In the genomic region with DNA sequence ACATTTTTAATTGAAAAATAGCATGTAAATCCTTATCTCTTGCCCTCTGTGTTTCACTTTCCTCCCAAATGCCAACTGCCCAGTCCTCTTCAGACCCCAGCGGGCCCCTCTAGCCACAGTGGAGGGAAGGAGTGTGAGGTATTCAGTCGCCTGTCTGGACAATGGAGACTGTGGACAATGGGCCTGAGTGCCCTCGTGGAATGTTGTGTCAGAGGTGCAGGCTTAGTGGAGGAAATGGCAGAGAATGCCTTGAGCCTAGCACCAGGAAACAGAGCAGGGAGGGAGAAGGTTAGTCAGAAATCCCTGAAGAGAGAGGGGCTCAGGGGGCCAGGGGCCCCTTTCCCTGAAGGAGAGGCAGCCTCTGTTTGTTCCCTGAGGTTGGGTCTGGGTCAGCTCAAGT, we compare ENCODE assay signal across 12 mouse cellular contexts.
DNase-seq lines count a peak whose midpoint lies in the region; ATAC-seq and TF ChIP-seq lines count a peak whose summit lies in the region.
"Had no signal": no experiment of that assay in that cellular context is flagged by ENCODE, and none has a peak within 500 bp of the region (broad histone marks: within the 10 kb centered on the region; RNA-seq: fewer than 3 reads in every experiment).

No protein-coding gene starts in this region.

- no peak overlapping the region for H3K4me2 ChIP-seq in hindbrain, embryonic 16.5 days (ENCODE audit: low read length)
- H3K4me2 ChIP-seq in midbrain, embryonic 12.5 days (replicated peaks): no peak overlapping the region
- H3K4me2 ChIP-seq in midbrain, postnatal 0 days (ENCODE audit: low read depth, low read length, poor library complexity, severe bottlenecking): no peak overlapping the region
- H3K4me2 ChIP-seq in embryonic facial prominence, embryonic 15.5 days (replicated peaks): no peak overlapping the region
- H3K4me2 ChIP-seq in stomach, embryonic 15.5 days: no peak overlapping the region
- H3K4me2 ChIP-seq: liver, embryonic 13.5 days; midbrain, embryonic 15.5 days had no signal

- intact Hi-C loops in left cerebral cortex, postnatal 14 days (cut with DNase I): no loop called here

- H3K27ac ChIP-seq in hindbrain, embryonic 10.5 days: peak overlapping the region; percentile 88
- H3K27ac ChIP-seq in hindbrain, embryonic 16.5 days (ENCODE audit: low read depth, low read length): no peak overlapping the region
- no peak overlapping the region for H3K27ac ChIP-seq in midbrain, embryonic 12.5 days (replicated peaks)
- H3K27ac ChIP-seq in midbrain, postnatal 0 days (ENCODE audit: low read depth, low read length): no peak overlapping the region
- H3K27ac ChIP-seq in embryonic facial prominence, embryonic 15.5 days (replicated peaks): peak overlapping the region; percentile 56
- H3K27ac ChIP-seq in stomach, embryonic 15.5 days: peak overlapping the region; percentile 33
- H3K27ac ChIP-seq: hindbrain, postnatal 0 days; liver, embryonic 13.5 days; midbrain, embryonic 15.5 days had no signal

- H3K4me1 ChIP-seq in hindbrain, embryonic 10.5 days (replicated peaks): peaks cover 69% of the 10 kb centered on the region
- no peaks in the 10 kb centered on the region; the same call in 1 of the 2 replicates for H3K4me1 ChIP-seq in hindbrain, embryonic 16.5 days (ENCODE audit: control insufficient read depth, insufficient read depth, low read depth, low read length)
- H3K4me1 ChIP-seq in midbrain, embryonic 12.5 days: peaks cover 19% of the 10 kb centered on the region
- H3K4me1 ChIP-seq in midbrain, postnatal 0 days (ENCODE audit: insufficient read depth, low read length): no peaks in the 10 kb centered on the region
- H3K4me1 ChIP-seq in embryonic facial prominence, embryonic 15.5 days: peaks cover 59% of the 10 kb centered on the region
- peaks cover 51% of the 10 kb centered on the region for H3K4me1 ChIP-seq in stomach, embryonic 15.5 days

- TF ChIP-seq CTCF in midbrain, postnatal 0 days (IDR thresholded peaks at IDR 0.05): no peak

- H3K36me3 ChIP-seq in hindbrain, embryonic 10.5 days: no peaks in the 10 kb centered on the region
- no peaks in the 10 kb centered on the region for H3K36me3 ChIP-seq in hindbrain, embryonic 16.5 days (ENCODE audit: control insufficient read depth, insufficient read depth, low read length)
- no peaks in the 10 kb centered on the region for H3K36me3 ChIP-seq in midbrain, embryonic 12.5 days
- no peaks in the 10 kb centered on the region for H3K36me3 ChIP-seq in midbrain, postnatal 0 days (ENCODE audit: insufficient read depth, low read length)
- no peaks in the 10 kb centered on the region for H3K36me3 ChIP-seq in embryonic facial prominence, embryonic 15.5 days
- H3K36me3 ChIP-seq in stomach, embryonic 15.5 days: no peaks in the 10 kb centered on the region
- H3K36me3 ChIP-seq: liver, embryonic 13.5 days; midbrain, embryonic 15.5 days had no signal

- peak; percentile 52 for DNase-seq in hindbrain, embryonic 10.5 days (ENCODE audit: low spot score)
- DNase-seq in midbrain, postnatal 0 days (ENCODE audit: low spot score): no peak
- no peak for DNase-seq in left cerebral cortex, postnatal 14 days (ENCODE audit: low spot score in 2 of 2)
- DNase-seq: layer of hippocampus, adult 9-11 months; liver, embryonic 13.5 days had no signal

- H3K9ac ChIP-seq in hindbrain, embryonic 16.5 days (ENCODE audit: low read depth, low read length): no peak overlapping the region
- H3K9ac ChIP-seq in midbrain, embryonic 12.5 days (replicated peaks): no peak overlapping the region; the same call in 1 of the 2 replicates
- H3K9ac ChIP-seq in midbrain, postnatal 0 days (replicated peaks; ENCODE audit: low read length, poor library complexity, severe bottlenecking): no peak overlapping the region
- no peak overlapping the region for H3K9ac ChIP-seq in embryonic facial prominence, embryonic 15.5 days
- H3K9ac ChIP-seq in stomach, embryonic 15.5 days: no peak overlapping the region
- H3K9ac ChIP-seq: liver, embryonic 13.5 days; midbrain, embryonic 15.5 days had no signal

- no peaks in the 10 kb centered on the region for H3K27me3 ChIP-seq in hindbrain, embryonic 10.5 days (ENCODE audit: insufficient read depth, poor library complexity, severe bottlenecking)
- no peaks in the 10 kb centered on the region for H3K27me3 ChIP-seq in hindbrain, embryonic 16.5 days (replicated peaks; ENCODE audit: control insufficient read depth, insufficient read depth, low read length)
- no peaks in the 10 kb centered on the region for H3K27me3 ChIP-seq in midbrain, embryonic 12.5 days
- no peaks in the 10 kb centered on the region for H3K27me3 ChIP-seq in midbrain, postnatal 0 days (ENCODE audit: insufficient read depth, low read length)
- H3K27me3 ChIP-seq in embryonic facial prominence, embryonic 15.5 days: no peaks in the 10 kb centered on the region
- H3K27me3 ChIP-seq in stomach, embryonic 15.5 days (replicated peaks): no peaks in the 10 kb centered on the region
- H3K27me3 ChIP-seq: liver, embryonic 13.5 days; midbrain, embryonic 15.5 days had no signal

- WGBS in hindbrain, embryonic 10.5 days: 19% methylated on average over 3 of the region's 3 CpGs
- WGBS in hindbrain, embryonic 16.5 days: 22% methylated on average over 3 of the region's 3 CpGs
- WGBS in midbrain, embryonic 12.5 days: 10% methylated on average over 3 of the region's 3 CpGs
- 24% methylated on average over 3 of the region's 3 CpGs for WGBS in midbrain, postnatal 0 days
- WGBS in embryonic facial prominence, embryonic 15.5 days: 39% methylated on average over 3 of the region's 3 CpGs
- WGBS in stomach, embryonic 15.5 days: 32% methylated on average over 3 of the region's 3 CpGs

- H3K4me3 ChIP-seq in hindbrain, embryonic 10.5 days: no peak overlapping the region
- H3K4me3 ChIP-seq in hindbrain, embryonic 16.5 days (ENCODE audit: low read length): no peak overlapping the region
- no peak overlapping the region for H3K4me3 ChIP-seq in midbrain, embryonic 12.5 days
- H3K4me3 ChIP-seq in midbrain, postnatal 0 days (ENCODE audit: low read depth, low read length): no peak overlapping the region
- H3K4me3 ChIP-seq in embryonic facial prominence, embryonic 15.5 days (replicated peaks): no peak overlapping the region
- no peak overlapping the region for H3K4me3 ChIP-seq in stomach, embryonic 15.5 days (replicated peaks)
- H3K4me3 ChIP-seq: liver, embryonic 13.5 days; midbrain, embryonic 15.5 days had no signal

- no peaks in the 10 kb centered on the region for H3K9me3 ChIP-seq in hindbrain, embryonic 10.5 days
- H3K9me3 ChIP-seq in hindbrain, embryonic 16.5 days (ENCODE audit: control insufficient read depth, low read length): no peaks in the 10 kb centered on the region; the same call in 1 of the 2 replicates
- no peaks in the 10 kb centered on the region for H3K9me3 ChIP-seq in midbrain, embryonic 12.5 days
- H3K9me3 ChIP-seq in midbrain, postnatal 0 days (ENCODE audit: low read length): no peaks in the 10 kb centered on the region
- no peaks in the 10 kb centered on the region for H3K9me3 ChIP-seq in embryonic facial prominence, embryonic 15.5 days (replicated peaks)
- H3K9me3 ChIP-seq in stomach, embryonic 15.5 days: no peaks in the 10 kb centered on the region
- H3K9me3 ChIP-seq: liver, embryonic 13.5 days; midbrain, embryonic 15.5 days had no signal

- no peak for ATAC-seq in hindbrain, embryonic 16.5 days
- peak; percentile 36; the same call in 1 of the 2 replicates for ATAC-seq in midbrain, embryonic 12.5 days (ENCODE audit: low FRiP score, low read depth)
- ATAC-seq in midbrain, postnatal 0 days (ENCODE audit: low FRiP score): no peak
- no peak for ATAC-seq in embryonic facial prominence, embryonic 15.5 days (ENCODE audit: insufficient number of reproducible peaks, low FRiP score, low TSS enrichment, low read depth)
- no peak for ATAC-seq in stomach, embryonic 15.5 days (ENCODE audit: insufficient read depth, low FRiP score, low read depth)
- ATAC-seq: activated CD4-positive, CD25-positive, alpha-beta regulatory T cell, adult 4 months; hindbrain, postnatal 0 days; midbrain, embryonic 15.5 days had no signal

Comparison
In these comparisons a context has a peak if more than half of its experiments do, and no peak if none do; other contexts are left out.
1. H3K27ac ChIP-seq: peak in hindbrain, embryonic 10.5 days (single experiment), embryonic facial prominence, embryonic 15.5 days (single experiment) and stomach, embryonic 15.5 days (single experiment); none in hindbrain, embryonic 16.5 days (single experiment), midbrain, embryonic 12.5 days (single experiment) and midbrain, postnatal 0 days (single experiment).